Mouse (Mus musculus) stomach, embryonic 15.5 days (tissue): Measurements from ENCODE around the gene Nkx2-9. TPM values are rescaled to one million over a fixed set of nuclear protein-coding genes. Genes with fewer than 3 reads are reported as not detected.

Experiments used
- ATAC-seq: fragments of 200-750 bp; cut with Nextera tagmentation; 2 replicates; pipeline ENCODE4 v1.8.0; 2017; ENCODE audit warnings: low read depth, moderate number of reproducible peaks, moderate TSS enrichment; ENCODE audit not compliant: insufficient read depth, low FRiP score
- H3K27ac ChIP-seq: fragments of 300-500 bp; sonication (generic); 2 replicates; pipeline ENCODE4 v1.5.1; 2015; ENCODE audit warnings: mild to moderate bottlenecking, inconsistent platforms
- H3K27me3 ChIP-seq: fragments of 300-500 bp; sonication (generic); replicated peaks from 2 replicates; pipeline ENCODE4 v1.6.1; 2015; ENCODE audit warnings: inconsistent platforms
- H3K36me3 ChIP-seq: fragments of 300-500 bp; sonication (generic); 2 replicates; pipeline ENCODE4 v1.6.1; 2015; ENCODE audit warnings: inconsistent platforms
- H3K4me1 ChIP-seq: fragments of 300-500 bp; sonication (generic); 2 replicates; pipeline ENCODE4 v1.6.1; 2015; ENCODE audit warnings: inconsistent platforms
- H3K4me2 ChIP-seq: fragments of 300-500 bp; sonication (generic); 2 replicates; pipeline ENCODE4 v1.6.1; 2015; ENCODE audit warnings: mild to moderate bottlenecking, inconsistent platforms
- H3K4me3 ChIP-seq: fragments of 300-500 bp; sonication (generic); replicated peaks from 2 replicates; pipeline ENCODE4 v1.5.1; 2015; ENCODE audit warnings: inconsistent platforms
- H3K9ac ChIP-seq: fragments of 300-500 bp; sonication (generic); 2 replicates; pipeline ENCODE4 v1.6.1; 2015; ENCODE audit warnings: inconsistent platforms
- H3K9me3 ChIP-seq: fragments of 300-500 bp; sonication (generic); 2 replicates; pipeline ENCODE4 v1.6.1; 2016; ENCODE audit warnings: inconsistent platforms
- WGBS: fragments of 180-500 bp; shearing (Covaris S2); methylation state at CpG from one replicate; pipeline ENCODE4 v1.1.7; 2015; 5-methylcytosine and 5-hydroxymethylcytosine counted together
- polyA plus RNA-seq: library from polyadenylated mRNA; unstranded; fragments of >200 nt; fragmentation: Nextera tagmentation; extraction: Ambion mirVana; gene quantifications from 2 replicates; pipeline ENCODE4 v1.2.1, GENCODE M21; 2015

The Nkx2-9 gene
- polyA plus RNA-seq, 1 experiment from 2014 or later: not detected

DNA sequence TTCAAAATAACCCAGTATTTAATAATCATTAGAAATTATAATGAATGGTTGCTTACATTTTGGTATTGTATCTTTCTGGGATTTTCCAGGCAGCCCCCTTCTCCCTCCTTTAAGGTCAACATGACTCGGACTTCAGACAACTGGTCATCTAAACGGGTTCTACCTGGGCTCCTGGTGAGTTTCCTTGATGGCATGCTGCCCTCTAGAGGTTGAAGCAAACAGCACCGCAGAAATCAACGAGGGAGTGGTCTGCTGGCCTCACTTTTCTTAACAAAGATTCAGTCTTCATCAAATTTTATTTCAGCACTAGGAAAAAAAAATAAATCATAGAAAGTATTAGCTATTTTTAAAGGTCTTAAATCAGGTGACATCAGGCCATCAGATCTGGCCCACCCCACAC, 21.4 kb downstream of the Nkx2-9 start:
- H3K4me1 ChIP-seq: no peaks in the 10 kb centered on the region
- no peaks in the 10 kb centered on the region for H3K9me3 ChIP-seq
- 0 out of 2 replicates have a peak, but pooled peaks cover 4% of the 10 kb centered on the region for H3K27me3 ChIP-seq
- WGBS: 4% methylated on average over 4 of the region's 4 CpGs
- no peaks in the 10 kb centered on the region for H3K36me3 ChIP-seq
- H3K4me3 ChIP-seq: no peak overlapping the region
- no peak for ATAC-seq
- no peak overlapping the region for H3K27ac ChIP-seq
- no peak overlapping the region for H3K4me2 ChIP-seq
- H3K9ac ChIP-seq: no peak overlapping the region

DNA sequence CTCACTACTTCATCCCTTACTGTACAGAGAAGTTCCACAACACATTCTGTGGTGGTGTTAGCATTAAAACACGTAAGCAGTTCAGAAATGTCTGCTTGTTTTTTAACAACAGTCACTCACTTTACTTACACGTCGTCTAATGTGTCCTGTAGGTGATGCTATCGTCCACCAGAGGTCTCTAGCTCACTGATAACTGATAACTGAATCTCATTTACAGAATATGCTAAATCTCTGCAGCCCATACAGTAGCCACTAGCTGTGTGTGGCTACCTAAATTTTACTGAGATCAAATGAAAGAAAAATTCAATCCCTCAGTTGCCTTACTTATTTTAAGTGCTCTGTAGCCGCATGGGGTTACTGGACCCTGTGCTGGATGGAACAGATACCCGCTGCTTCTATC, 25.3 kb downstream of the Nkx2-9 start:
- WGBS: 34% methylated on average over 6 of the region's 6 CpGs
- H3K4me1 ChIP-seq: no peaks in the 10 kb centered on the region
- no peak overlapping the region for H3K9ac ChIP-seq
- H3K4me3 ChIP-seq: no peak overlapping the region
- no peaks in the 10 kb centered on the region for H3K36me3 ChIP-seq
- no peak for ATAC-seq
- H3K27ac ChIP-seq: no peak overlapping the region
- no peaks in the 10 kb centered on the region for H3K9me3 ChIP-seq
- H3K4me2 ChIP-seq: no peak overlapping the region
- 0 out of 2 replicates have a peak, but pooled peaks cover 4% of the 10 kb centered on the region for H3K27me3 ChIP-seq

Other genes starting within 250 kb of the Nkx2-9 start
- 0.08 and 0.12 TPM in 2 replicates for gene Nkx2-1, start 76.4 kb downstream of the Nkx2-9 start, polyA plus RNA-seq
- 1.9 and 2.8 TPM in 2 replicates for gene Pax9, start 78.5 kb upstream of the Nkx2-9 start, polyA plus RNA-seq